Mouse (Mus musculus): Measurements from ENCODE around the gene Cavin1. TPM values are rescaled to one million over a fixed set of nuclear protein-coding genes. Genes with fewer than 3 reads are reported as not detected.

The Cavin1 gene
- polyA plus RNA-seq, 1 experiment from 2014 or later = 30.1 TPM

DNA sequence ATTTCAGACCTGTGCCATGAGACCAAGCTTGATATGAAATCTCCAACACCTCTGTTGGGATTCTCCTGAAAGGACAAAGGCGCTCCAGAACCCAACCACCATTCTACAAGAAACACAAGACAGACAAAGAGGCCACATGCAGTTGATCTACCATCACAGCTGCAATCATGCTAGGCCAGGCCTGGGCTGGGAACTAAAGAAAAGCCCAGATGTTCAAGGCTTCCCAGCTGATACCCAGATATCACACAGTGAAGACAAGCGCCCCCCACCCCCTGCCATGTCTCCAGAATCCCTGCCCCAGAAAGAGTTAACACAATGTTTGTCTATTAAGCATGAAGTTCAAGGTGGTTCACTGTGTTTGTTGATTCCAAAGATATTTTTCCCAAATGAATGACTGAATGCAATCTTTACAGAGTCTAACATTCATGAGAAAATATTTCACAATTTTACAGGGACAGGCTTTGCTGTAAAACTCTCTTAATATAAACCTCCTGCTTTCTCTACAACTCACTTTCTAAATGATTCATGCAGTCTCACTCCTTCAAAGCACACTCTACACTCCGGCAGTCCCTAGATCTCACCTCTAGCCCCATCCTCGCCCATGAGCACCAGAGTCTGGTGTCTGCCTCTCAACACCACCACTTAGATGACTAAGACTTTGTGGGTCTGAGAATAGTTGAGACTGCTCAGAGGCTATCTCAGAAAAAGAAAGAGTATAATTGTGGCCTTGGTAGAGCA is 49.6 kb downstream of the Cavin1 start:
- no peaks in the 10 kb centered on the region for H3K27me3 ChIP-seq
- H3K27ac ChIP-seq (replicated peaks) = no peak overlapping the region
- no peaks in the 10 kb centered on the region for H3K4me1 ChIP-seq
- no peak overlapping the region for H3K4me3 ChIP-seq
- no peak overlapping the region for H3K9ac ChIP-seq (replicated peaks)
- WGBS = 94% methylated on average over 4 of the region's 4 CpGs
- H3K4me2 ChIP-seq (replicated peaks) = no peak overlapping the region
- no peak for ATAC-seq (replicated peaks)
- H3K36me3 ChIP-seq = no peaks in the 10 kb centered on the region
- H3K9me3 ChIP-seq = no peaks in the 10 kb centered on the region

DNA sequence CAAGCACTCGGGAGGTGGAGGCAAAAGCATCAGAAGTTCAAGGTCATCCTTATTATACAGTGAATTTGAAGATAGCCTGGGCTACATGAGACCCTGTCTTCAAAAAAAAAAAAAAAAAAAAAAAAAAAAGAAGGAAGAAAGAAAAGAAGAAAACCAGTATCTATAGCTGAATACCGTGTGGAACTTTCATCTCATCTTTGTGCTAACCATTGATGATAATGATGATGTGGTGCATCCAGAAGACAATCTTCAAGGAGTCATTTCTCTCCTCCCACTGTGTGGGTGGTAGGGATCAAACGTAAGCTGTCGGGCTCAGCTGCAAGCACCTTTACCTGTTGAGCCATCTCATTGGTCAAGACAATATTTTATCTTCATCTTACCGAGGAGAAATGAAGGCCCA is 52.7 kb downstream of the Cavin1 start:
- no peak for ATAC-seq (replicated peaks)
- Histone ChIP-seq H3K4me1 (no peaks in the 10 kb centered on the region), H3K9ac (replicated peaks) (no peak overlapping the region), H3K9me3 (no peaks in the 10 kb centered on the region), H3K27me3 (no peaks in the 10 kb centered on the region), H3K4me2 (replicated peaks) (no peak overlapping the region), H3K4me3 (no peak overlapping the region), H3K36me3 (no peaks in the 10 kb centered on the region), H3K27ac (replicated peaks) (no peak overlapping the region)
- 89% methylated on average over 5 of the region's 5 CpGs for WGBS

DNA sequence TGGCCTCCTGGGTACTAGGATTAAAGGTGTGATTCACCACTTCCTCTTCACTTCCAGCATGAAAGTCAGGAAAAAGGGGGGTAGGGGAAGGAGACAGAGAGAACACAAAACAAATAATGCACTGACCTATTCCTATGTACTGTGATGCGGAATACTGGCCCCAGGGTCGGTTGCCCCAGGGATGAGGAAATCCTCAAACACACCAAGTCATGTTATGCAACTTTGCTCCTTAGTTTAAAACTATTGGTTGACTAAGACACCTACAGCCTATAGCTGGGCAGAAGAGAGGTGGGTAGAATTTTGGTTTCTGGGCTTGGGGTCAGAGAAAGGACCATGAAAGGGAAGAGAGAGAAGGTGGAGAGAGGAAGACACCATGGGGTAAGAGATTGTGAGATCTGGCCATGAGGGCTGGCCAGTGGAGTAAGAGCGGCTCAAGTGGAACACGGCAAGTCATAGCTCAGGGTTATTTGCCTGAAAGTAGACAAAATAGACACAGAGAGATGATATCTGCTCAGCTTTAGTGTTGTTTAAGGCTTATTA is 54.2 kb downstream of the Cavin1 start:
- 97% methylated on average over 4 of the region's 4 CpGs for WGBS
- no peaks in the 10 kb centered on the region for H3K4me1 ChIP-seq
- no peaks in the 10 kb centered on the region for H3K36me3 ChIP-seq
- no peak overlapping the region for H3K9ac ChIP-seq (replicated peaks)
- no peak overlapping the region for H3K4me2 ChIP-seq (replicated peaks)
- no peak for ATAC-seq (replicated peaks)
- H3K4me3 ChIP-seq = no peak overlapping the region
- H3K27ac ChIP-seq (replicated peaks) = no peak overlapping the region
- no peaks in the 10 kb centered on the region for H3K27me3 ChIP-seq
- H3K9me3 ChIP-seq = no peaks in the 10 kb centered on the region

DNA sequence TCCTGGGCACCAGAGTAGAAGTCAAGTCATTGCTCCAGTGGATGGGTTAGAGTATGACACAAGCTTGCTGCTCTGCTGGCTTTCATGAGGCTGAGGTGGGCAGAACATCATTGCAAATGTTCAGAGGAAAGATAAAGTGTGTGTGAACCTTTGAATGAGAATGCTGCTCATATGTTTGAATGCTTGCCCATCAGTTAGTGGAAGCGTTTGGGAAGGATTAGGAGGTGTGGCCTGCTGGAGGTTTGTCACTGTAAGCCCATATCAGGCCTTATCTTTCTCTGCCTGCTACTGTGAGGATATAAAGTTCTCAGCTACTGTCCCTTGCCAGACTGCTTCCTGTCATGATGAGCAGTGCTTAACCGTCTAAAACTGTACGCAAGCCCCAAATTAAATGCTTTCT is 55.6 kb downstream of the Cavin1 start:
- WGBS = 95% methylated on average over 3 of the region's 3 CpGs
- ATAC-seq (replicated peaks) = no peak
- no peaks in the 10 kb centered on the region for H3K9me3 ChIP-seq
- no peak overlapping the region for H3K9ac ChIP-seq (replicated peaks)
- H3K4me3 ChIP-seq = no peak overlapping the region
- no peak overlapping the region for H3K27ac ChIP-seq (replicated peaks)
- H3K36me3 ChIP-seq = no peaks in the 10 kb centered on the region
- no peaks in the 10 kb centered on the region for H3K27me3 ChIP-seq
- H3K4me1 ChIP-seq = no peaks in the 10 kb centered on the region
- no peak overlapping the region for H3K4me2 ChIP-seq (replicated peaks)

DNA sequence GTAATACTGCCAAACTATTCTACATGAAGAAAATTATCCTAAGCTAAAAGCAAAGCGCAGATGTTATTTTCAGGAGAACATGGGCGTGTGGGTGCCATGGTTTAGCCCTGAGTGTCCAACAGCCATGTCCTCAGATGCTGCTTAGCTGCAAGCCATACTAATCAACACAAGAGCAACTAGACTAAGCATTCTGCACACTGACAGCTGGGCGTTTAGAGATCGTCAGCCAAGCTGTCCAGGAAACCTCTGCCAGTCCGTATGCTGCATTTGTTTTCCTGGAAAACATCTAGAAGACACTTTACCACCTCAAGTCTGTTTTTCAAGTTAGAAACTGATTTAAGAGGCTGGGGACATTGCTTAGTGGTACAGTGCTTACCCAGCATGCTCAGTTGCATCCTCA is 56.3 kb downstream of the Cavin1 start:
- H3K4me2 ChIP-seq (replicated peaks) = no peak overlapping the region
- H3K36me3 ChIP-seq = no peaks in the 10 kb centered on the region
- H3K27me3 ChIP-seq = no peaks in the 10 kb centered on the region
- no peak overlapping the region for H3K4me3 ChIP-seq
- no peak overlapping the region for H3K27ac ChIP-seq (replicated peaks)
- H3K9me3 ChIP-seq = no peaks in the 10 kb centered on the region
- 77% methylated on average over 5 of the region's 5 CpGs for WGBS
- ATAC-seq (replicated peaks) = no peak
- H3K4me1 ChIP-seq = no peaks in the 10 kb centered on the region
- no peak overlapping the region for H3K9ac ChIP-seq (replicated peaks)

DNA sequence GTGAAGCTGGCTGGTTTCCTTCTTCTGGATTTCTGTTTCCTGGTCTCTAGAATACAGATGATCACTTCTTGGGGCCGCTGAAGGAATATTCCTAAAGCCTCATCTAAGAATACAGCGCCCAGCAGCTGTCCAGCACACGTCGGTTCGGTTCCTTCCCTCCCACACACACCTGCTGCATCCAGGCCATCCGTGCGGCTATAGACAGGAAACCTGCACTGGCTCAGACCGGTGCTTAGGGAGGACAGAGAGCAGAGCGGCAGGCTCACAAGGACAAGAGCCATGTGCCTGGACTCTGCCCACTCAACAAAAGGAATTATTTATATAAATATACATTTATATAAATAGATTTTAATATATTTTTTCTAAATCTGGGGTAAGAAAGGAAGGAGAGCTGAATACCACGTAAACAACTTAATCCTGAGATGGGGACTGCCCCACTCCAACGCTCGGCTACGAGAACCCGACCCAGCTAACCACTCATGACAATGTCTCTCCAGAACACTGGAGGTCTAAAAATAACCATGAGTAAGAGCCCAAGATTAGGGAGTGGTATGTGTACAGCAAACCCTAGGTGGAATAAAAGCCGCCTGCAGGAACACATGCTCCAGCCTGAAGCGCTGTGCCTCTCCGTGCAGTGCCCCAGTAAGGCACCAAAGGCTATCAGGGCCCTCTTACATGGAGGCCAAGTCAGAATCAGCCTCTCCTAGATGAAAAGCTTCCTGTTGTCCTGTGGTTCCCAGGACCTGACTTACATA is 58.1 kb downstream of the Cavin1 start:
- H3K4me1 ChIP-seq = no peaks in the 10 kb centered on the region
- no peaks in the 10 kb centered on the region for H3K9me3 ChIP-seq
- no peak overlapping the region for H3K4me2 ChIP-seq (replicated peaks)
- no peaks in the 10 kb centered on the region for H3K27me3 ChIP-seq
- H3K4me3 ChIP-seq = no peak overlapping the region
- no peaks in the 10 kb centered on the region for H3K36me3 ChIP-seq
- WGBS = 89% methylated on average over 17 of the region's 17 CpGs
- H3K27ac ChIP-seq (replicated peaks) = no peak overlapping the region
- H3K9ac ChIP-seq (replicated peaks) = no peak overlapping the region
- ATAC-seq (replicated peaks) = no peak

- Histone ChIP-seq H3K4me1 (no peaks in the 10 kb centered on the region), H3K9ac (replicated peaks) (no peak overlapping the region), H3K27ac (replicated peaks) (no peak overlapping the region), H3K4me3 (no peak overlapping the region), H3K9me3 (no peaks in the 10 kb centered on the region), H3K36me3 (no peaks in the 10 kb centered on the region; the same call in 1 of the 2 replicates), H3K4me2 (replicated peaks) (no peak overlapping the region), H3K27me3 (no peaks in the 10 kb centered on the region)
- ATAC-seq (replicated peaks) = no peak
- 88% methylated on average over 9 of the region's 9 CpGs for WGBS
Measured at GRCm38 (mm10) chr11:100908567-100908966, 62.1 kb downstream of the Cavin1 start.

DNA sequence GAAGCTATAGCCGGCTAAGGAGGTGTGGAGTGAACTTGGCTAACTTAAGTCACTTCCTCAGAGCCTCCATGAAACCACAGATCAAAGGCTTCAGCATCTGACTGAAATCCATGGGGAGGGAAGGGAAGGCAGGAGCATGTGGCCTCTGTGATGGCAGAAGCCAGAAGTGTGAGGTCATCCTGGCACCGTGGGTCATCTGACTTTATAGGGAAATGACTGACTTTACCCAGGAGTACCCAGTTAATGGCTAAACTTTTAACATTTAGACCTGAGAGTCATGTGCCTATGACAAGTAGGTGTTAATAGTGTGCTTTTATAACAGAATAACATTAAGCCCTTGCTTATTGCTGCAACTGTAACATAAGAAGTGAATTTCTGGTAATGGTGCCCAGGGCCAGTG is 62.6 kb downstream of the Cavin1 start:
- Histone ChIP-seq H3K36me3 (peaks cover 3% of the 10 kb centered on the region), H3K4me2 (replicated peaks) (no peak overlapping the region), H3K27ac (replicated peaks) (no peak overlapping the region), H3K9me3 (no peaks in the 10 kb centered on the region), H3K4me3 (no peak overlapping the region), H3K27me3 (no peaks in the 10 kb centered on the region), H3K9ac (replicated peaks) (no peak overlapping the region), H3K4me1 (no peaks in the 10 kb centered on the region)
- no peak for ATAC-seq (replicated peaks)
- 90% methylated on average over 2 of the region's 2 CpGs for WGBS

DNA sequence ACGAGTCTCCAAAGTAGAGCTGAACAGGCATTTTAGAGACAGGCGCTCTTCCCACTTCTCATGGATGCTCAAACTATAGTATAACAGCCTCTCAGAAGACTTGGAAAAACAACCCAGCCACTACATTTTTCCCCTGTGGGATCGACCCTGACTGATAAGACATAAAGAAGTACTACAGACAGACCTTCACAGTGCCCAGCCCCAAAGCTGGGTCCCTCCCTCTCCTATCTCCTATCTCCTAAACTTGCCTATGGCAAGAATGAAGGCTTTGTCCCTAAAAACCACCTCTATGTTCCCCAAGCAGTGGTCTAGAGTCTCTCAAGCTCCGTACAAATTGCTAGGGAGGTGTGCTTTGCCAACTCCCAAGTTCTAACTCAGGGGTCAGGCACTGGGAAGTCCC is 63.8 kb downstream of the Cavin1 start:
- no peak for ATAC-seq (replicated peaks)
- 91% methylated on average over 4 of the region's 4 CpGs for WGBS
- no peak overlapping the region for H3K4me2 ChIP-seq (replicated peaks)

More for the DNA sequence above, 63.8 kb downstream of the Cavin1 start:
- Histone ChIP-seq H3K4me1 (no peaks in the 10 kb centered on the region), H3K4me3 (no peak overlapping the region), H3K9ac (replicated peaks) (no peak overlapping the region), H3K27me3 (no peaks in the 10 kb centered on the region), H3K9me3 (no peaks in the 10 kb centered on the region), H3K27ac (replicated peaks) (no peak overlapping the region), H3K36me3 (peaks cover 10% of the 10 kb centered on the region)

Other genes starting within 250 kb of the Cavin1 start
- 30.3 and 31.6 TPM in 2 replicates for gene Rab5c, start 232.7 kb downstream of the Cavin1 start, polyA plus RNA-seq (2015; fragmentation: Nextera tagmentation; extraction: Ambion mirVana)
- gene Kcnh4, start 210.9 kb downstream of the Cavin1 start, polyA plus RNA-seq (2015; fragmentation: Nextera tagmentation; extraction: Ambion mirVana) = 4.6 TPM in 2 replicates
- gene Hcrt, start 208.0 kb downstream of the Cavin1 start, polyA plus RNA-seq (2015; fragmentation: Nextera tagmentation; extraction: Ambion mirVana) = 1.0 and 1.1 TPM in 2 replicates
- 2.8 and 3.0 TPM in 2 replicates for gene Ghdc, start 199.9 kb downstream of the Cavin1 start, polyA plus RNA-seq (2015; fragmentation: Nextera tagmentation; extraction: Ambion mirVana)
- 11.4 and 13.3 TPM in 2 replicates for gene Stat5b, start 120.2 kb downstream of the Cavin1 start, polyA plus RNA-seq (2015; fragmentation: Nextera tagmentation; extraction: Ambion mirVana)
- 0.71 and 1.0 TPM in 2 replicates for gene Stat5a, start 111.5 kb downstream of the Cavin1 start, polyA plus RNA-seq (2015; fragmentation: Nextera tagmentation; extraction: Ambion mirVana)
- 31.1 and 32.3 TPM in 2 replicates for gene Stat3, start 31.3 kb downstream of the Cavin1 start, polyA plus RNA-seq (2015; fragmentation: Nextera tagmentation; extraction: Ambion mirVana)
- 84.3 and 84.6 TPM in 2 replicates for gene Atp6v0a1, start 38.6 kb upstream of the Cavin1 start, polyA plus RNA-seq (2015; fragmentation: Nextera tagmentation; extraction: Ambion mirVana)
- gene Naglu, start 99.1 kb upstream of the Cavin1 start, polyA plus RNA-seq (2015; fragmentation: Nextera tagmentation; extraction: Ambion mirVana) = 7.9 and 8.1 TPM in 2 replicates
- 0.17 and 0.27 TPM in 2 replicates for gene Hsd17b1, start 107.5 kb upstream of the Cavin1 start, polyA plus RNA-seq (2015; fragmentation: Nextera tagmentation; extraction: Ambion mirVana)
- gene Coasy, start 111.7 kb upstream of the Cavin1 start, polyA plus RNA-seq (2015; fragmentation: Nextera tagmentation; extraction: Ambion mirVana) = 47.8 and 52.7 TPM in 2 replicates
- 92.9 and 96.5 TPM in 2 replicates for gene Mlx, start 116.4 kb upstream of the Cavin1 start, polyA plus RNA-seq (2015; fragmentation: Nextera tagmentation; extraction: Ambion mirVana)
- 40.5 and 45.0 TPM in 2 replicates for gene Psmc3ip, start 124.5 kb upstream of the Cavin1 start, polyA plus RNA-seq (2015; fragmentation: Nextera tagmentation; extraction: Ambion mirVana)
- gene Retreg3, start 149.0 kb upstream of the Cavin1 start, polyA plus RNA-seq (2015; fragmentation: Nextera tagmentation; extraction: Ambion mirVana) = 25.1 and 27.7 TPM in 2 replicates
- 96.1 and 97.7 TPM in 2 replicates for gene Tubg1, start 149.1 kb upstream of the Cavin1 start, polyA plus RNA-seq (2015; fragmentation: Nextera tagmentation; extraction: Ambion mirVana)
- 31.2 and 32.8 TPM in 2 replicates for gene Tubg2, start 185.0 kb upstream of the Cavin1 start, polyA plus RNA-seq (2015; fragmentation: Nextera tagmentation; extraction: Ambion mirVana)
- 0.77 and 0.98 TPM in 2 replicates for gene Cntnap1, start 199.6 kb upstream of the Cavin1 start, polyA plus RNA-seq (2015; fragmentation: Nextera tagmentation; extraction: Ambion mirVana)
- 5.8 and 6.5 TPM in 2 replicates for gene Plekhh3, start 200.5 kb upstream of the Cavin1 start, polyA plus RNA-seq (2015; fragmentation: Nextera tagmentation; extraction: Ambion mirVana)
- gene Ccr10, start 204.6 kb upstream of the Cavin1 start, polyA plus RNA-seq (2015; fragmentation: Nextera tagmentation; extraction: Ambion mirVana) = 0.14 and 0.19 TPM in 2 replicates

Measured in forebrain, embryonic 15.5 days (tissue).